8 mouse cellular contexts compared by ENCODE assay signal in the genomic region with DNA sequence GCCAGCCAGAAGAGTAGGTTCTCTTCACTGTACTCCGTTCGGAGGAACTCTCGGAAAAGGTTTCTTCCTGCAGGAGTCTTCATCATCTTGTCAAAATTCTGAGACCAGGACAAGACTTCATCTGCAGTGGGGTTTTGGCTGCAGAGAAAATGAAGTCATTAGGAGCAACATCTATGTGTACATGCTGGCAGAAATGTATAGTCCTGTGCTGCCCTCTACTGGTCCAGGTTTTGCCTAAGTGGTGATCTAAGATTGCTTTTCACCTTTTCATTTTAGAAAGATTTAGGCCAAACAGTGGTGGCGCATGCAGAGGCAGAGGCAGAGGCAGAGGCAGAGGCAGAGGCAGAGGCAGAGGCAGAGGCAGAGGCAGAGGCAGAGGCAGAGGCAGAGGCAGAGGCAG. TPM values are rescaled to one million over a fixed set of nuclear protein-coding genes. Genes with fewer than 3 reads are reported as not detected.
DNase-seq lines count a peak whose midpoint lies in the region; ATAC-seq and TF ChIP-seq lines count a peak whose summit lies in the region.

No protein-coding gene starts in this region.

- no peak overlapping the region for H3K4me3 ChIP-seq in heart, adult 2 months
- H3K4me3 ChIP-seq in heart, embryonic 11.5 days (ENCODE audit: low read depth, low read length), result no peak overlapping the region

- intact Hi-C loops in heart, adult 2 months (cut with DNase I), result loop anchor here (10.0 kb wide), 1 partner anchor 853 kb away; no protein-coding TSS in a partner anchor

- no peaks in the 10 kb centered on the region for H3K4me1 ChIP-seq in heart, adult 2 months (ENCODE audit: control insufficient read depth, insufficient read depth, low read length)
- H3K4me1 ChIP-seq in heart, embryonic 11.5 days (ENCODE audit: control insufficient read depth, insufficient read depth, low read length), result no peaks in the 10 kb centered on the region

- no peak for TF ChIP-seq POLR2A in heart, adult 2 months (IDR thresholded peaks at IDR 0.05; ENCODE audit: insufficient read depth, low read depth, low read length)

- H3K79me2 ChIP-seq in heart, adult 2 months (replicated peaks; ENCODE audit: control insufficient read depth, insufficient read depth, low read length), result no peaks in the 10 kb centered on the region

- no peak overlapping the region for H3K9ac ChIP-seq in heart, adult 2 months (ENCODE audit: low read depth, low read length)
- no peak overlapping the region for H3K9ac ChIP-seq in heart, embryonic 11.5 days (ENCODE audit: low read depth, low read length)

- no peak overlapping the region for H3K27ac ChIP-seq in heart, adult 2 months
- no peak overlapping the region for H3K27ac ChIP-seq in heart, embryonic 11.5 days (ENCODE audit: low read depth, low read length)

- H3K27me3 ChIP-seq in heart, adult 2 months (ENCODE audit: control insufficient read depth, insufficient read depth, low read length), result no peaks in the 10 kb centered on the region
- H3K27me3 ChIP-seq in heart, embryonic 11.5 days (ENCODE audit: control insufficient read depth, insufficient read depth, low read length), result no peaks in the 10 kb centered on the region

- DNase-seq in heart, adult 2 months, result peak; percentile 16 to 19
- DNase-seq in urinary bladder, postnatal 25 days (ENCODE audit: low spot score), result peak; percentile 33
- DNase-seq in urinary bladder, postnatal 10 days (ENCODE audit: low spot score), result no peak
- peak; percentile 80 for DNase-seq in brain, adult 2 months (ENCODE audit: low read depth, low spot score)
- peak; percentile 63 for DNase-seq in heart, postnatal 4 days
- DNase-seq in lung, postnatal 25 days (ENCODE audit: low spot score), result peak; percentile 36
- DNase-seq in thymus, postnatal 0 days (ENCODE audit: low spot score), result peak; percentile 78

- WGBS in heart, adult 2 months, result 82% methylated on average over 4 of the region's 4 CpGs
- WGBS in heart, embryonic 11.5 days (ENCODE audit: insufficient replicate concordance), result 86% methylated on average over 4 of the region's 4 CpGs

- no peaks in the 10 kb centered on the region for H3K9me3 ChIP-seq in heart, embryonic 11.5 days (replicated peaks; ENCODE audit: control insufficient read depth, low read length)

- no peak overlapping the region for H3K4me2 ChIP-seq in heart, embryonic 11.5 days

- TF ChIP-seq EP300 in heart, adult 2 months (IDR thresholded peaks at IDR 0.05; ENCODE audit: insufficient read depth, low read depth, low read length), result no peak

- peak; percentile 58 for TF ChIP-seq CTCF in heart, adult 2 months (IDR thresholded peaks at IDR 0.05)

- no peak for ATAC-seq in heart, embryonic 11.5 days (replicated peaks; ENCODE audit: insufficient number of reproducible peaks, low FRiP score, low TSS enrichment)

- H3K36me3 ChIP-seq in heart, adult 2 months (ENCODE audit: control insufficient read depth, insufficient read depth, low read length), result no peaks in the 10 kb centered on the region
- no peaks in the 10 kb centered on the region for H3K36me3 ChIP-seq in heart, embryonic 11.5 days (ENCODE audit: control insufficient read depth, insufficient read depth, low read length)

RNA-seq across cellular contexts. Expression of gene Mtrf1l, which starts 17.7 kb away (rescaled TPM):
- total RNA-seq in heart, adult 2 months (2021), result 1 to 10 TPM; 8.4 to 9.6 TPM
- 1.6 and 3.5 TPM in 2 replicates for polyA plus RNA-seq in heart, adult 2 months (2012; rRNA removed)
- 12.6 and 16.2 TPM in 2 replicates for polyA plus RNA-seq in heart, embryonic 11.5 days (2014; fragmentation: Nextera tagmentation; extraction: Ambion mirVana)
- 10 to 100 TPM in 1 of 2 experiments, 1 to 10 TPM in 1; 7.9 to 10.9 TPM for total RNA-seq in heart, postnatal 4 days (2021)
- 15.3 and 18.0 TPM in 2 replicates for polyA plus RNA-seq in thymus, postnatal 0 days (2015; fragmentation: Nextera tagmentation; extraction: Ambion mirVana)

RNA-seq across cellular contexts. Expression of gene Fbxo5, which starts 36.0 kb away (rescaled TPM):
- total RNA-seq in heart, adult 2 months (2021), result under 1 TPM; 0.36 to 0.65 TPM
- 0.43 and 0.85 TPM in 2 replicates for polyA plus RNA-seq in heart, adult 2 months (2012; rRNA removed)
- polyA plus RNA-seq in heart, embryonic 11.5 days (2014; fragmentation: Nextera tagmentation; extraction: Ambion mirVana), result 57.2 and 59.2 TPM in 2 replicates
- total RNA-seq in heart, postnatal 4 days (2021), result 10 to 100 TPM; 15.3 to 16.1 TPM
- polyA plus RNA-seq in thymus, postnatal 0 days (2015; fragmentation: Nextera tagmentation; extraction: Ambion mirVana), result 112 and 116 TPM in 2 replicates

Comparison
In these comparisons a context has a peak if more than half of its experiments do, and no peak if none do; other contexts are left out.
1. RNA of gene Fbxo5, which starts 36.0 kb away (polyA plus RNA-seq): 112 to 116 TPM in thymus, postnatal 0 days and 57.2 to 59.2 TPM in heart, embryonic 11.5 days; 0.43 to 0.85 TPM in heart, adult 2 months; every median in the first group is over 10 times any median in the second.